Mouse (Mus musculus) heart, adult 2 months (tissue): ENCODE measurements around the gene Tmem53.

Experiments
- CTCF ChIP-seq: fragments of 200-600 bp; IDR thresholded peaks from 2 replicates; pipeline ENCODE4 v1.8.1; 2022; ENCODE audit warnings: antibody characterized with exemption, mild to moderate bottlenecking, moderate library complexity
- POLR2A ChIP-seq: fragments of 200-500 bp; IDR thresholded peaks from 2 replicates; pipeline ENCODE4 v1.6.1; 2011; ENCODE audit warnings: mild to moderate bottlenecking, low read depth, low read length, control low read depth; ENCODE audit not compliant: insufficient read depth

- TF ChIP-seq CTCF: no peak
- no peak for TF ChIP-seq POLR2A
Measured at GRCm38 (mm10) chr4:117299921-117300320, 48.2 kb downstream of the Tmem53 start.
